Mouse (Mus musculus): ENCODE measurements around the gene Schip1.

- TF ChIP-seq GATA1 (IDR thresholded peaks at IDR 0.05; ENCODE audit: low read length), result no peak
- no peak for TF ChIP-seq TAL1 (IDR thresholded peaks at IDR 0.05; ENCODE audit: low read length)
Measured at GRCm38 (mm10) chr3:68581591-68581990, 517.0 kb downstream of the Schip1 start.
